Mouse (Mus musculus) testis, adult 2 months (tissue): ENCODE results near the gene Rdm1.

Experiments
- CTCF ChIP-seq: fragments of 200-500 bp; IDR thresholded peaks from 2 replicates; pipeline ENCODE4 v1.5.1; 2012; ENCODE audit warnings: low read depth, mild to moderate bottlenecking, inconsistent platforms, low read length, moderate library complexity; ENCODE audit not compliant: control insufficient read depth, insufficient read depth, insufficient replicate concordance
- POLR2A ChIP-seq: fragments of 200-500 bp; IDR thresholded peaks from 2 replicates; pipeline ENCODE4 v1.6.1; 2012; ENCODE audit warnings: low read depth, mild to moderate bottlenecking, inconsistent platforms, low read length, moderate library complexity; ENCODE audit not compliant: control insufficient read depth

DNA sequence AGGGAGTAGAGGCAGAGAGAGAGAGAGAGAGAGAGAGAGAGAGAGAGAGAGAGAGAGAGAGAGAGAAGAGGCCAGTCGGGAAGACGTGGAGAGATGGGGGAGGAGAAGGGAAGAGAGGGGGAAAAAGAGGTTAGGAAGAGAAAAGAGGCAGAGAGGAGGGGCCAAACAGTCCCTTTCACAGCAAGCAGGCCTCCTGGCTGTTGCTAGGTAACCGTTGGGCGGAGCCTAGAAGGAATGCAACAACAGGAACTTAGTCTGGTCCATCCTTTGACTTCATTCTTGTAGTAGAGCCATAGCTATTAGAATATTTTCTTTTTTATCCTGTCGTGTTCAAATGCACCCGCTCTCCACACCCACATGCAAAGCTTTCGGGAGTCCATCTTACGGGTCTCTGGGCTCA lies 9.1 kb upstream of the Rdm1 start:
- no peak; the same call in 1 of the 2 replicates for TF ChIP-seq POLR2A
- TF ChIP-seq CTCF: no peak
